Mouse (Mus musculus): ENCODE results near the gene Kcnh1.

GRCm38 (mm10) chr1:192550561-192550960 lies 360.0 kb downstream of the Kcnh1 start:
- TF ChIP-seq TCF3 (IDR thresholded peaks at IDR 0.05; ENCODE audit: insufficient read length, low read depth) (no peak), MYOD1 (IDR thresholded peaks at IDR 0.05; ENCODE audit: control insufficient read depth in 1 of 3, insufficient read length in 2 of 3, low read depth in 2 of 3) (no peak), POLR2A (IDR thresholded peaks at IDR 0.05; ENCODE audit: insufficient read length, low read depth) (no peak), USF1 (IDR thresholded peaks at IDR 0.05; ENCODE audit: low read depth) (no peak), SRF (IDR thresholded peaks at IDR 0.05; ENCODE audit: control insufficient read depth, insufficient read length, low read depth) (no peak), MYOG (IDR thresholded peaks at IDR 0.05; ENCODE audit: control insufficient read depth in 1 of 3, insufficient read depth in 1 of 3, insufficient read length in 2 of 3, low read depth in 2 of 3) (no peak), E2F4 (IDR thresholded peaks at IDR 0.05; ENCODE audit: insufficient read depth) (no peak)
